Mouse (Mus musculus): ENCODE measurements at regions not wholly inside any gene's neighbourhood (a gene's known extent, or its start where the extent isn't known, plus 50 kb on each side); places are given as distances from the start of the nearest gene placed in this dataset.

- 10% methylated on average over 22 of the region's 22 CpGs for WGBS
Measured at GRCm38 (mm10) chrX:11806896-11807252, 353.3 kb downstream of the Bcor start.

GRCm38 (mm10) chrX:11807253-11807882, 352.8 kb downstream of the Bcor start:
- 4% methylated on average over 57 of the region's 71 CpGs for WGBS
- TF ChIP-seq CTCF (IDR thresholded peaks at IDR 0.05; ENCODE audit: insufficient read depth, low read depth, low read length): no peak
- TF ChIP-seq POLR2A (IDR thresholded peaks at IDR 0.05; ENCODE audit: insufficient read depth, low read depth, low read length): no peak
- H3K4me1 ChIP-seq (ENCODE audit: control insufficient read depth, insufficient read depth, low read length): peaks cover 29% of the 10 kb centered on the region
- peak overlapping the region; percentile 20; the same call in 1 of the 2 replicates for H3K27ac ChIP-seq (ENCODE audit: insufficient read depth, low read depth, low read length)
- H3K4me3 ChIP-seq (ENCODE audit: insufficient read depth, low read depth, low read length): peak overlapping the region; percentile 41

More at GRCm38 (mm10) chrX:11806896-11807252, 353.3 kb downstream of the Bcor start:
- H3K4me3 ChIP-seq (ENCODE audit: insufficient read depth, low read depth, low read length): peak overlapping the region; percentile 41
- H3K27ac ChIP-seq (ENCODE audit: insufficient read depth, low read depth, low read length): no peak overlapping the region; the same call in 1 of the 2 replicates
- TF ChIP-seq POLR2A (IDR thresholded peaks at IDR 0.05; ENCODE audit: insufficient read depth, low read depth, low read length): no peak
- TF ChIP-seq CTCF (IDR thresholded peaks at IDR 0.05; ENCODE audit: insufficient read depth, low read depth, low read length): no peak
- H3K4me1 ChIP-seq (ENCODE audit: control insufficient read depth, insufficient read depth, low read length): peaks cover 31% of the 10 kb centered on the region

- 22% methylated on average over 9 of the region's 9 CpGs for WGBS
- Histone ChIP-seq H3K27ac (ENCODE audit: insufficient read depth, low read depth, low read length) (peak overlapping the region; percentile 20; the same call in 1 of the 2 replicates), H3K4me1 (ENCODE audit: control insufficient read depth, insufficient read depth, low read length) (peaks cover 26% of the 10 kb centered on the region), H3K4me3 (ENCODE audit: insufficient read depth, low read depth, low read length) (peak overlapping the region; percentile 41)
- TF ChIP-seq POLR2A (IDR thresholded peaks at IDR 0.05; ENCODE audit: insufficient read depth, low read depth, low read length): no peak
- no peak for TF ChIP-seq CTCF (IDR thresholded peaks at IDR 0.05; ENCODE audit: insufficient read depth, low read depth, low read length)
Measured at GRCm38 (mm10) chrX:11807883-11808262, 352.3 kb downstream of the Bcor start.

- H3K4me3 ChIP-seq (ENCODE audit: insufficient read depth, low read depth, low read length): no peak overlapping the region
- peaks cover 17% of the 10 kb centered on the region for H3K4me1 ChIP-seq (ENCODE audit: control insufficient read depth, insufficient read depth, low read length)
- 76% methylated on average over 8 of the region's 8 CpGs for WGBS
- no peak for TF ChIP-seq POLR2A (IDR thresholded peaks at IDR 0.05; ENCODE audit: insufficient read depth, low read depth, low read length)
- no peak for TF ChIP-seq CTCF (IDR thresholded peaks at IDR 0.05; ENCODE audit: insufficient read depth, low read depth, low read length)
- H3K27ac ChIP-seq (ENCODE audit: insufficient read depth, low read depth, low read length): no peak overlapping the region
Measured at GRCm38 (mm10) chrX:11808911-11809310, 351.2 kb downstream of the Bcor start.

GRCm38 (mm10) chrX:11814861-11815260, 345.3 kb downstream of the Bcor start:
- 62% methylated on average over 9 of the region's 9 CpGs for WGBS
- Histone ChIP-seq H3K4me3 (ENCODE audit: insufficient read depth, low read depth, low read length) (no peak overlapping the region), H3K4me1 (ENCODE audit: control insufficient read depth, insufficient read depth, low read length) (peaks cover 3% of the 10 kb centered on the region; the same call in 1 of the 2 replicates), H3K27ac (ENCODE audit: insufficient read depth, low read depth, low read length) (no peak overlapping the region)
- TF ChIP-seq POLR2A (IDR thresholded peaks at IDR 0.05; ENCODE audit: insufficient read depth, low read depth, low read length) (no peak), CTCF (IDR thresholded peaks at IDR 0.05; ENCODE audit: insufficient read depth, low read depth, low read length) (no peak)

GRCm38 (mm10) chrX:11815864-11816263, 344.3 kb downstream of the Bcor start:
- TF ChIP-seq CTCF (IDR thresholded peaks at IDR 0.05; ENCODE audit: insufficient read depth, low read depth, low read length): no peak
- no peak for TF ChIP-seq POLR2A (IDR thresholded peaks at IDR 0.05; ENCODE audit: insufficient read depth, low read depth, low read length)
- Histone ChIP-seq H3K27ac (ENCODE audit: insufficient read depth, low read depth, low read length) (no peak overlapping the region), H3K4me1 (ENCODE audit: control insufficient read depth, insufficient read depth, low read length) (peaks cover 3% of the 10 kb centered on the region; the same call in 1 of the 2 replicates), H3K4me3 (ENCODE audit: insufficient read depth, low read depth, low read length) (no peak overlapping the region)
- 70% methylated on average over 4 of the region's 4 CpGs for WGBS

GRCm38 (mm10) chrX:11818634-11819033, 341.5 kb downstream of the Bcor start:
- 95% methylated on average over 3 of the region's 3 CpGs for WGBS
- TF ChIP-seq POLR2A (IDR thresholded peaks at IDR 0.05; ENCODE audit: insufficient read depth, low read depth, low read length): no peak
- no peak for TF ChIP-seq CTCF (IDR thresholded peaks at IDR 0.05; ENCODE audit: insufficient read depth, low read depth, low read length)
- Histone ChIP-seq H3K4me3 (ENCODE audit: insufficient read depth, low read depth, low read length) (no peak overlapping the region), H3K27ac (ENCODE audit: insufficient read depth, low read depth, low read length) (no peak overlapping the region), H3K4me1 (ENCODE audit: control insufficient read depth, insufficient read depth, low read length) (peaks cover 12% of the 10 kb centered on the region)

GRCm38 (mm10) chrX:11821165-11821564, 339.0 kb downstream of the Bcor start:
- TF ChIP-seq POLR2A (IDR thresholded peaks at IDR 0.05; ENCODE audit: insufficient read depth, low read depth, low read length) (no peak), CTCF (IDR thresholded peaks at IDR 0.05; ENCODE audit: insufficient read depth, low read depth, low read length) (no peak)
- Histone ChIP-seq H3K27ac (ENCODE audit: insufficient read depth, low read depth, low read length) (no peak overlapping the region), H3K4me3 (ENCODE audit: insufficient read depth, low read depth, low read length) (no peak overlapping the region), H3K4me1 (ENCODE audit: control insufficient read depth, insufficient read depth, low read length) (peaks cover 9% of the 10 kb centered on the region)
- WGBS: 74% methylated on average over 2 of the region's 2 CpGs

GRCm38 (mm10) chrX:11821880-11822768, 338.0 kb downstream of the Bcor start:
- H3K4me3 ChIP-seq (ENCODE audit: insufficient read depth, low read depth, low read length): no peak overlapping the region
- peaks cover 9% of the 10 kb centered on the region for H3K4me1 ChIP-seq (ENCODE audit: control insufficient read depth, insufficient read depth, low read length)
- TF ChIP-seq POLR2A (IDR thresholded peaks at IDR 0.05; ENCODE audit: insufficient read depth, low read depth, low read length): no peak
- no peak for TF ChIP-seq CTCF (IDR thresholded peaks at IDR 0.05; ENCODE audit: insufficient read depth, low read depth, low read length)
- 48% methylated on average over 16 of the region's 16 CpGs for WGBS
- no peak overlapping the region for H3K27ac ChIP-seq (ENCODE audit: insufficient read depth, low read depth, low read length)
